Mouse (Mus musculus) retina, adult 2 months (tissue): ENCODE data around the gene Whamm.
A peak's percentile ranks its signal among the peaks of the same experiment; 100 is the strongest.

Source experiments
- DNase-seq: peaks from one replicate; pipeline ENCODE4 v3.0.0-alpha.2; 2012; ENCODE audit warnings: low read depth, low spot score

Whamm gene

GRCm38 (mm10) chr7:81563506-81564015 lies 7.5 kb upstream of the Whamm start:
- DNase-seq, result no peak

DNA sequence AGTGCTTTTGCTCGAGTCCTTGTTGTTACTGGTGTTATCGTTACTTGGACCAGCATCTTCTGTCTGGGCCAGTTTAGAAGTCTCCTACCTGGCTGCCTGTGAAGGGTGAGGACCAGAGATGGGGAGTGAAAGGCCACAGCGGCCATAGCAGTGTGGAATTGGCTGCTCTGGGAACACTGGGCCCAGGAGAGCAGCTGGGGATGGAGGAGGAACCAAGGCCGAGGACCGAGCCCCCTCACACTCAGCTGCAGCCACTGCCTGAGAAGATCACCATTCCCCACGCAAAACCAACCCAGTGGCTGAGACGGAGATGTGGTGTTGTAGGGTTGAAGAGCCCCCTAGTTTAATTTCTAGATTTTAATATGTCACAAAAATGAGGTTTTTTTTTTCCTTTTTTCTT lies 6.3 kb upstream of the Whamm start:
- no peak for DNase-seq

DNA sequence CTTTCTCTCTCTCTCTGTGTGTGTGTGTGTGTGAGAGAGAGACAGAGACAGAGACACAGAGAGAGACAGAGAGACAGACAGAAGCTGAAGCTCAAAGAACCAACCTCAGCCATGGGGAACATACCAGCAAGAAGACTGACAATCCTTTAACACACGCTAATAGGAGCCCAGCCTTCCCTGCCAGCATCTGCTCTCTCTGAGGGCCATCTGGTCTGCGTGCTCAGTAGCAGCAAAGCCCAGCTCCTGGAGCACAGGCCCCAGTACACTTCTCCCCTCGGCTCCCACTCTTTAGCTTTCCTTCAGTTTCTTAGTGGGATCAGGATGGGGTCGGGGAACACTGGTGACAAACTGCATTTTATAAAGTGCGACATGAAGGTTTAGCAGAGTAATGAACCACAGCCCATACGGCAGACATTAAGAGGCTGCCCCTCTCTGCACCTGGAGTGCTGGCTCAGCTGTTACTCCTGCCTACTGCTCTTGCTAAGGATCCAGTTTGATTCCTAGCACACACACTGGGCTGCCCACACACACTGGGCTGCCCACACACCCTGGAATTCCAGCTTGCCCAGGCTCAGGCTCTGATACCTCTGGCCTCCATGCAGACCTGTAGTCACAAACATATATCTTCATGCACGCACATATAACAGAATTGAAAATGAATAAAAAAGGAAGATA lies 5.5 kb upstream of the Whamm start:
- DNase-seq, result no peak

DNA sequence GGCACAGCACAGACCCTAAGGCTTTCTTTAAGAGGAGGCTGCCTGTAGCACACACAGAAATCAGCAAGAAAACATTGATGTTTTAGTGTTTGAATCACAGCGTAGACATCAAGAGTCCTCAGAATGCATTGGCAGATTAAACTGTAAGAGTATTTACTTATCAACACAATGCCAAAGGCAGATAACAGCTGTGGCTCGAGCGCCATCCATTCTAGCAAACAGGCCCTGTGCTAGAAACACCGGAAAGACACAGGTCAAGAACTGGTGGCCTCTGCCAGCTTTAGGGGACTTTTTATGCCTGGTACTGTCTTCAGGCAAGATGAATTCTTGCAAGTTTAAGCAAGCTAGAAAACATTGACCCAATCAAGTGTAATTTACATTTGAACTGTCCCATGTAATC lies 4.7 kb upstream of the Whamm start:
- no peak for DNase-seq

DNA sequence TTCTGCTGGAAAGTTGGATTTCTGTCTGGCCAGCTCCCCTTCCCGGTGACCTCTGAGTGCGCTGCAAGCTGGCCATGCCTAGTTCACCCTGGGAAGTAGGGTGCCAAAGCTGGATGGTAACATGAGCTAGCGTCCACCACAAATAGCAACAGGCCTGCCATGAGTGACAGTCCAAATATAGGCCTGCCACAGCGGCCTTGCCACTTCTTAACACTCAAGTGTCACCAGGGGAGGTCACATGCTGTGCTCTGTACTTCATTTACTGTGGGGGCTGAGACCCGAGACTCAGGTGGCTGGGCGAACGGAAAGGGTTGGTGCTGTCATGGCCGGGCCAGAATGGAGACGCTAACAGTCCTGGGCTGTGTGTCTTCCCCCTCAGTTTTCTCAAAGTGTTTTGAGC lies 4.2 kb upstream of the Whamm start, which contains the start of gene Fsd2:
Gene Fsd2, minus strand, starts transcription at position 53 of the 400 bp plus-strand sequence.
- DNase-seq, result no peak

DNA sequence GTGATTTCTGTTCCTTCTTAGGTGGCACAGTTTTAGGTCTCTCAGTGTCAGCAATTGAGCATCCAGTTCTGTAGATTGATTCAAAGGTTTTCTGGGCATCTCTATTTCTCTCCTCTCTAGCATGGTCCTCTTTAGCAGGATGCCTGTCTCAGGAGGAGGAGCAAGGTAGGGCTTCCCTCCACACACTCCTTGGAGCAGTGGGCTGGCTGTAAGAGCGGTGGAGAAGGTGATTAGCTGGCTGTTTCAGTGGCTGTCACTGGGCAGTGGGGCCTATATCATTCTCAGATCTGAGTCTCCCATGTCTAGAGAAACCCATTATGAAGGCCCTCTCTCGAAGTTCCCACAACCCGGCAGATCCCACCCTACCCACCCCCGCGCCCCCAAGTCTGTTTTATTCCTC lies 3.7 kb upstream of the Whamm start:
- DNase-seq, result no peak

- no peak for DNase-seq
Measured at GRCm38 (mm10) chr7:81569851-81570250, 1.2 kb upstream of the Whamm start.

DNA sequence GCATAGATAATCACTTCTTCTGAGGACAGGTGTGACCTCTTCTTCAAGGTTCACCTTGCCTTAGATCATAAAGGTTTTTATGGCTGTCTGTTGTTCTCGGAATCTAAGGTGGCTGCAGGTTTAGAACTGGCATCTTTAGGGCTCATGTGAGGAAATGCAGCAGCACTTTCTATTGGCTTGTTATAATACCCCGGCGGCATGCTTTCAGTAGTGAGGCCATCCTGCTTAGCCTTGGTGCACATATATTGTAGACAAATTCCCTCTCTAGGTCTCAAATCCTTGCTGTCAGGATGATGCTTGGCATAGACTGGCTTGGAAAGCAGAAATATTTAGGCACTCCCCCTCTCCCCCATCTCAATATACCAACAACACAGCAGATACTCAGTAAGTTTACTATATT lies 795 bp upstream of the Whamm start:
- DNase-seq, result no peak

- peak; percentile 22 for DNase-seq
Measured at GRCm38 (mm10) chr7:81570752-81571107, 336 bp upstream of the Whamm start.

- no peak for DNase-seq
Measured at GRCm38 (mm10) chr7:81571941-81572441, 925 bp downstream of the Whamm start.

GRCm38 (mm10) chr7:81572610-81573268 lies 1.7 kb downstream of the Whamm start:
- DNase-seq, result no peak

- no peak for DNase-seq
Measured at GRCm38 (mm10) chr7:81573397-81573796, 2.3 kb downstream of the Whamm start.

- no peak for DNase-seq
Measured at GRCm38 (mm10) chr7:81573821-81574220, 2.8 kb downstream of the Whamm start.

DNA sequence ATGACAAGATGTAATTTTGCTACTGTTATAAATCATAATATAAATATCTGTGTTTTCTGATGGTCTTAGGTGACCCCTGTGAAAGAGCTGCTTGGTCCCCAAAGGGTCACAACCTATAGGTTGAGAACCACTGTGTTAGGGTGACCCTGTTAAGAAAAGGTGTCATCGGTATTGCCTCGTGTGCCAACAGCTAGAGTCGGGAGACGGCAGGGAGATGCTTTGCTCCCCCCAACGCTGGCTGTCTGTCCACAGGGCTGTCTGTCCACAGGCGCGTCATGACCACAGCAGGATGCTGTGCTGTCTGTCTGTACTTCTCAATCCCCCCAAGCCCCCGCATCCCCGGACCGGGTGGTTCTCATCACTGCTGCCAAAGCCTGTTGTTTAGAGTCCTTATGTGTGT lies 4.5 kb downstream of the Whamm start:
- DNase-seq, result no peak

GRCm38 (mm10) chr7:81577872-81578271 lies 6.8 kb downstream of the Whamm start:
- no peak for DNase-seq

GRCm38 (mm10) chr7:81578413-81578812 lies 7.3 kb downstream of the Whamm start:
- no peak for DNase-seq

GRCm38 (mm10) chr7:81579312-81579711 lies 8.2 kb downstream of the Whamm start:
- no peak for DNase-seq

DNA sequence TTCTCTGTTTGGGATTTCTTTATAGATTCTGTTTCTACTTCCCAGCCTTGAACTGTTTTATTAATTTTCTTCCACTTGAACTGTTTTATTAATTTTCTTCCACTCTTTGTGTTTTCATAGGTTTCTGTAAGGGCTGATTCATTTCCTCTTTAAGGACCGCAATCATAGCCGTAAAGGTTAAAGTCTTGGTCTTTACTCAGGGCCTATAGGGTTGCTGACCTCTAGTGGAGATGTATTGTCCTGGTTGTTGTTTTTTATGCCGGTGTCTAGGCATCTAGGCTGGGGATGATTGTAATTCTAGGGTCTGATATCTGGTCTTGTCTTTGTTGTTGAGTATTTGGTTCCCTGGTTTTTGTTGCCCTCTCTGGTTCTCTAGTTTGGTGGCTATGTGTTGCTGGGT lies 12.4 kb downstream of the Whamm start:
- DNase-seq, result no peak

GRCm38 (mm10) chr7:81585326-81585725 lies 14.3 kb downstream of the Whamm start:
- no peak for DNase-seq

DNA sequence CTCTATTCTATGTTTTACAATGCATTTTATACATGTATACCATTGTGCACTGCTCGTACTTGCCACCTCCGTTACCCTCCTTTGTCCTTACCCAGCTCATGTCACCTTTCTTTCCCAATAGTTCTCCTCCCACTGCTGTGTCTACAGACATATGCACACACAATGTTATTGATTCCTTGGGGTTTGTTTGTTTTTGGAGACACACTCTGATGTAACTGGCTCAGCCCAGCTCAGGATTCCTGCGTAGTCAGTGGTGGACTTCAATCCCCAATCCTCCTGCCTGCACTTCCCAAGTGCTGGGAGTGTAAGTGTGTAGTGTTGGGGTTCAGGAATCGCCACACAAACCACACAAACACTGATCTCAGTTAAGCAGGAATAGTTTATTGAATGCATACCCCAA lies 16.2 kb downstream of the Whamm start:
- no peak for DNase-seq

DNA sequence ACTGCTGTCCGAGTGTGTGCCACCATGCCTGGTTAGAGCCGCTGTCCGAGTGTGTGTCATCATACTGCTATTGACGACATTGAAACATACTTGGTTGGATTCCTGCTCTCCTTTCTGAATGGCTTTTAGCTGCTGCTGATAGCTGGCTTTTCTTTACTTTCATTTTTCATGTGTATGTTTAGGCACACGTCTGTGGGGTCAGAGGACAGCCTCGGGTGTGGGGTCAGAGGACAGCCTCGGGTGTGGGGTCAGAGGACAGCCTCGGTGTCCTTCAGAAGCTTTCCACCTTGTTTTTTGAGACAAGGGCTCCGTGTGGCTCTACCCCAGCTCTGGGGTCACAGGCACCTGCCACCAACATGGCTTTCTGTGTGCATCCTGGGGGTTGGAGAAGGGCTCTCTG lies 21.6 kb downstream of the Whamm start:
- no peak for DNase-seq

DNA sequence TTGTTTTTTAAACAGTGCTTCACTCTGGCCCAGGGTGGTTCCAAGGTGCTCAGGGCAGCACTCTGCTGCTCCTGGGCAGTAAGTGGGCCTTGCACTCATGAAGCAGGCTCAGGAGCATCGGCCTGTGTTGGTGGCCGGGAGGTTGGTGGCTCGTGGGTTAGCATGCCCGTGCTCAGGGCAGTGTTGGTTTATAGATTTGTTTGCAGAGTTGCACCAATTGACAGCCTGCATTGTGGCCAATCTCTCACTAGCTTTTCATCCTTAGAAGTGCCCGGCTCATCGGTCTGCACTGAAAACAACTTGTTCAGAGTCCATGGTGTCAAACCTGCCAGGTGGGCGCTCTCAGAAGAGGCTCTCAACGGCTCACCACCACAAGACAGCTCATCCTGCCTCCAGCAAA lies 22.3 kb downstream of the Whamm start:
- DNase-seq, result no peak

GRCm38 (mm10) chr7:81595056-81595455 lies 24.0 kb downstream of the Whamm start:
- DNase-seq, result no peak
